Mouse (Mus musculus): ENCODE measurements at regions not wholly inside any gene's neighbourhood (a gene's known extent, or its start where the extent isn't known, plus 50 kb on each side); places are given as distances from the start of the nearest gene placed in this dataset.

DNA sequence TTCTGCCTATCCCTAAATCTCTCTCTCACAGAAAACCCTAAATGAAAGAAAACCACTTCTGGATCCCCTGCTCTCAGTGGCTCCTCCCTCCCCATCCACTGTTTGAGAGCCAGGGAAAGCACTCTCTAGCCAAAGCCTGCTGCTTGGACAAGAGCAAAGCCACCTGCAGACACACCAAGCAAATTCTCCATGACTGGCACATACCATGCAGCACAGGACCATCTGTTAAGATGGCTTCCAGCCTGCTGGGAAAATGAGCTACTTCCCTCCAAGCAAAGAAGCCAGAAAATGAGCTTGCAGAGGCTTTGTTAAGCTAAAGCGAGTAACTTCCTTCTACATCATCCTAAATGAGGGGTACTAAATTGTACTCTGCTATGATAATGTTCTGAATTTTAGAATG is 534.6 kb upstream of the Lmcd1 start:
- Histone ChIP-seq H3K36me3 (replicated peaks) (no peaks in the 10 kb centered on the region), H3K4me3 (no peak overlapping the region), H3K27ac (no peak overlapping the region), H3K9me3 (no peaks in the 10 kb centered on the region), H3K27me3 (ENCODE audit: poor library complexity, severe bottlenecking) (no peaks in the 10 kb centered on the region), H3K4me1 (no peaks in the 10 kb centered on the region)
- no peak for DNase-seq (ENCODE audit: extremely low spot score, low spot score)
- 87% methylated on average over 1 of the region's 1 CpGs for WGBS

DNA sequence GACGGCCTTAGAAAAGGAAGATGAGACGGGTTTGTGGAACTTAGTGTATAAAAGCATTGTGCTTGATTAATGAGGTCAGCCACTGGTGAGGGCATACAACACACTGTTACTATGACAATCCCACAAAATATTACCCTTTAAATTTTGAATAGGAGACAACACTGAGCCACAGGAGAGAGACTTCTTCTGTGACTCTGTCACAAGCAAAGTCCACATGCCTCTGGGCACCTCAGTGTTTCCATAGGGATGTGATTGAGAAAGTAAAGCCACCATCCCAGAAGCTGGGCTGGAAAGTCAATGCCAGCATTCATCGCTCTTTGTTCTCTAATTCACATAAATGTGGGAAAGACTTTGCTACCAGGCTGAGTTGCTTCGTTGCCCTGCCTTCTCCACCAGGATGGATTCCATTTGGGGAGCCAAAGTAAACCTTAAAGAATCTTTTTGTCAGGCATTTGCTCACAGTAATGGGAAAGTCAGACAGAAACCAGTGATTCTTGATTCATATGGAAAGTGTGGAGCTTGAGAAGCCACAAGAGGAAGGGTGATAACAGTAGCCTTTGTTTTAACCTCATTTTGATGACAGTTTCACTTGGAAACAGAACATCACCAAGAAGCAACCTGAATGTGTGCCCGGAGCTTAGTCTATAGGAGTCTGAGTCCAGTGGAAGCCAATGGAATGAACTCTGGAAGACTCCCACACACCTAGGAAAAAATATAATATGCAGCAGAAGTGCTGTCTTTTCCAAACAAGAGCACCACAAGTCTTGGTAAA is 491.7 kb upstream of the Lmcd1 start:
- Histone ChIP-seq H3K9me3 (no peaks in the 10 kb centered on the region), H3K27ac (no peak overlapping the region), H3K27me3 (ENCODE audit: poor library complexity, severe bottlenecking) (no peaks in the 10 kb centered on the region), H3K36me3 (replicated peaks) (no peaks in the 10 kb centered on the region), H3K4me3 (no peak overlapping the region), H3K4me1 (no peaks in the 10 kb centered on the region)
- 90% methylated on average over 5 of the region's 5 CpGs for WGBS
- DNase-seq (ENCODE audit: extremely low spot score, low spot score): no peak

DNA sequence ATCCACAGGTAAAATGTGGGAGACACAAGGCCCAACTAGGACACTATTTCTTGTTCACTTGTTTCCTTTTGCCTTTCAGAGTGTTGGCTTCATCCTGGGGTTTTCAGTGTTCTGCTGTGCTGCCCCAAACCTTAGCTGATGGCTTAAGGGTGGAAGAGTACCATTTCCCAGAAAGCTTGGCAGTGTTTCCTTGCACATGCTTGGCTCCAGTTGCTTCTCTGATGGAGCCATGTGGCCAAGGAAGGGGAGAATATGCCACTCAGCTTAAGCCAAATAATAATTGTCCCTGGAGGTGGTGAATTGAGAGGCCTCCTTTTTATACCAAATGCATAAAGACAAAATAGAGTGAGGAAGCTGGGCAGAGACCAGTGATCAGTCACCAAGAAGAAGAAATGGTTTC is 464.9 kb upstream of the Lmcd1 start:
- no peak overlapping the region for H3K4me3 ChIP-seq
- DNase-seq (ENCODE audit: extremely low spot score, low spot score): no peak
- H3K4me1 ChIP-seq: no peaks in the 10 kb centered on the region
- H3K9me3 ChIP-seq: peaks cover 8% of the 10 kb centered on the region
- no peak overlapping the region for H3K27ac ChIP-seq
- H3K36me3 ChIP-seq (replicated peaks): no peaks in the 10 kb centered on the region
- H3K27me3 ChIP-seq (ENCODE audit: poor library complexity, severe bottlenecking): no peaks in the 10 kb centered on the region

DNA sequence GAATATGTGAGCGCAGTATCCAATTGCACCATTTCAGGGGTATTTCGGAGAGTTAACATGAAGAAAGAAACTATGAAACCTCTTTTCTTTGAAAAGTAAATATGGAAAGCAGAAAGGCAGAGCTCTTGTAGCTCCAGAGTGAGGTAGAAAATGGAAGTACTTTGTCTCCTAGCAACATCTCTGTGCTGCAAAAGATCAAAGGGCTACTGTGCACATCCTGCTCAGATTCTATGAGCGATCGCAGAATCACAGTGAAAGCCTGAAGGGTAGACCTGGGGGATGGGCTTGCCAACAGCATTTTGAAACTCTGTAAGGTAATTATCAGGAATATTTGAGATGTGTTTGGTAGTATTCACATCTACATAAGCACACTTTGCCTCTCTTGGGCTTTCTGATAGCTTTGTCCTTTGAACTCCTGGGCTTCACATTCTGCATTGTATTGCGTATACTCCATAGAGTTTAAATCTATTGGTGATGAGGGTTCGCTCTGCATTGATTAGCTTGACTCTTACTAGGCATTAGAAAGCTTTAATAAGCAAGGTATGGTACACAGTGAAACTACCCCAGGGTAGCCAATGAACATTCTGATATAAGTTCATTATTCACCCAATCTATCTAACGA is 459.5 kb upstream of the Lmcd1 start:
- Histone ChIP-seq H3K27ac (no peak overlapping the region), H3K4me3 (no peak overlapping the region), H3K9me3 (peaks cover 8% of the 10 kb centered on the region), H3K4me1 (no peaks in the 10 kb centered on the region; the same call in 1 of the 2 replicates), H3K36me3 (replicated peaks) (no peaks in the 10 kb centered on the region), H3K27me3 (ENCODE audit: poor library complexity, severe bottlenecking) (no peaks in the 10 kb centered on the region)
- no peak for DNase-seq (ENCODE audit: extremely low spot score, low spot score)
- 86% methylated on average over 7 of the region's 7 CpGs for WGBS

DNA sequence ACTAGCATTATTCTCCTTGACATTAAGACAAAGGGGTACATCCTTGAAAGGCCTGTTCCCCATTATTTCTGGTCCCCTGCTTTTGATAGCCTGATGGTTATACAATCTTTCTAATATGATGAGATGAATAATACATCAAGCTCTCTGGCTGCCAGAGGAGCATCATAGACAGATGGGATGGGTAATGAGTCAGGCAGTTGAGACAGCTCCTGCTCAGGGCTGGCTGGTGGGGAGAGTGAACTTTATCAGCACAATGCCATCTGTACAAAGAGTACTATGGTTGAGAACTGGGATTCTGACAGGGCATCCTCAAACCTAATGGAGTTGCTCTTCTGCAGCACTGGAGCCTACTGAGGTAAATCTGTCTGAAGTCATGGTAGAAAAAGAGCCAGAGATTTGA is 458.4 kb upstream of the Lmcd1 start:
- no peaks in the 10 kb centered on the region for H3K36me3 ChIP-seq (replicated peaks)
- no peaks in the 10 kb centered on the region; the same call in 1 of the 2 replicates for H3K4me1 ChIP-seq
- DNase-seq (ENCODE audit: extremely low spot score, low spot score): no peak
- no peaks in the 10 kb centered on the region for H3K27me3 ChIP-seq (ENCODE audit: poor library complexity, severe bottlenecking)
- H3K9me3 ChIP-seq: peaks cover 8% of the 10 kb centered on the region
- no peak overlapping the region for H3K27ac ChIP-seq
- no peak overlapping the region for H3K4me3 ChIP-seq

DNA sequence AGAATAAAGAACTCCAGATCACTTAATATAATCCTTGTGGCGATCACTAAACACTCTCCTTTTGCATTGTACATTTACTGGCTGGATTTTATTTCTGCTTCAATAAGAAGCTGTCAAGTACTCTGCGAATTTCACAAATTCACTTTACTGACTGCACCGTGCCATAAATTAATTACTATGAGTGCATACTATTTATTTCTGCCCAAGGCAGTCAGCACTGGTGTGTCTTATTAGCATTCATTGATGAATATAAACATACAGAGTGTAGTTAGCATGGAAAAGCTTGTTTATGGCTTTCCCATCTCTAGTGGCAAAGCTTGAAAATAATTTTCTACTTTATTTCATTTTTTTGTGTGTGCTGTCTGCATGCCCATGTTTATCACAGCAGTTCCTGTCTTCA is 453.3 kb upstream of the Lmcd1 start:
- Histone ChIP-seq H3K36me3 (replicated peaks) (no peaks in the 10 kb centered on the region), H3K9me3 (no peaks in the 10 kb centered on the region), H3K27ac (no peak overlapping the region), H3K4me1 (no peaks in the 10 kb centered on the region), H3K4me3 (no peak overlapping the region), H3K27me3 (ENCODE audit: poor library complexity, severe bottlenecking) (no peaks in the 10 kb centered on the region)
- WGBS: 91% methylated on average over 3 of the region's 3 CpGs
- no peak for DNase-seq (ENCODE audit: extremely low spot score, low spot score)

DNA sequence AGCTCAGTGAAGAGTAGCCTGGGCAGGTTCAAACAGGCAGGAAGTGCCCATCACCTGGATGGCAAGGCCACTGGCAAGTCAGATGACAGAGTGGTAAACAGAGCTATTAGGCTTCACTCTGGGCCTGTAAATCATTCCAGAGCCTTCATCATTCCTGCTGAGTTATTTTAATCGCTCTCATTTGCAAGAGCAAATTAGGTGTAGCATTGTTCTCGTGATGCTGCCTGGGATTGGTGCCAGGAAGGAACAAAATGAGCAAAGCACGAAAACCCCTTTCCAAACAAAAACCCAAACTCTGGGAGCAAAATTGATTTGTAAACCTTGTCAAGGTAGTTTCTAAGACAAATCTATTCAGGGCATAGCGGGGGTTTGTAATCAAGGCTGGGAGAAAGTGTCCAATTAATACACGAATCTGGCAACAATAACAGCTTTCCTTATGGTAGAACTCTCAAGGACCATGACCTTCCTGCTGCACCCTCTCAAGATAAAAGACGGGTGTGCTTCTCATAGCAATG is 429.2 kb upstream of the Lmcd1 start:
- no peaks in the 10 kb centered on the region for H3K36me3 ChIP-seq (replicated peaks)
- no peak overlapping the region for H3K27ac ChIP-seq
- no peak overlapping the region for H3K4me3 ChIP-seq
- no peaks in the 10 kb centered on the region for H3K27me3 ChIP-seq (ENCODE audit: poor library complexity, severe bottlenecking)
- H3K9me3 ChIP-seq: no peaks in the 10 kb centered on the region
- 75% methylated on average over 6 of the region's 6 CpGs for WGBS
- no peak for DNase-seq (ENCODE audit: extremely low spot score, low spot score)
- H3K4me1 ChIP-seq: no peaks in the 10 kb centered on the region

DNA sequence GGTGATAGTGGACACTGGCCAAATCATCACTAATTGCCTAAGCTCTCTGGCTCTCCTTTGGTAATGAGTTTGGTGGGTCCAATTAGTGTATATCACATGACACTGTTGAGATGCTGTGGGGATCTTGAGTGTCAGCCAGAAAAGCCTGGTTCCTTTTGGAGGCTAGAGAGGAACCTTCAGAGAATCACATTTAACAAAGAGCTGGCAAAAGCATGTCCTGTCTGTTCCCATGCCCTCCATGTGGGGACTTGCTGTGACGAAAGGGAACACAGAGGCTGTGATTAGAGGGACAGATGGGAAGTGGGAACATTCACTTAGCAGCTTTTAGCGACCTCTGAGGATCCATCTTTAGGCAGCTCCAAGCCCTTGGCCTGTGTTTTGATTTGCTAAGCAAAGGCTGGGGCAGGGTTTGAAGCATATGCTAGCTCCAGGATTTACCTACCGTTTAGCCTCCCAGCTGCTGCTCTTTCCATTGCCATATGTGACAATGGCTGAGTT is 407.4 kb upstream of the Lmcd1 start:
- H3K27me3 ChIP-seq (ENCODE audit: poor library complexity, severe bottlenecking): no peaks in the 10 kb centered on the region
- H3K36me3 ChIP-seq (replicated peaks): no peaks in the 10 kb centered on the region
- no peak for DNase-seq (ENCODE audit: extremely low spot score, low spot score)
- H3K4me1 ChIP-seq: no peaks in the 10 kb centered on the region
- 78% methylated on average over 3 of the region's 3 CpGs for WGBS
- H3K4me3 ChIP-seq: no peak overlapping the region
- H3K9me3 ChIP-seq: no peaks in the 10 kb centered on the region
- no peak overlapping the region for H3K27ac ChIP-seq

DNA sequence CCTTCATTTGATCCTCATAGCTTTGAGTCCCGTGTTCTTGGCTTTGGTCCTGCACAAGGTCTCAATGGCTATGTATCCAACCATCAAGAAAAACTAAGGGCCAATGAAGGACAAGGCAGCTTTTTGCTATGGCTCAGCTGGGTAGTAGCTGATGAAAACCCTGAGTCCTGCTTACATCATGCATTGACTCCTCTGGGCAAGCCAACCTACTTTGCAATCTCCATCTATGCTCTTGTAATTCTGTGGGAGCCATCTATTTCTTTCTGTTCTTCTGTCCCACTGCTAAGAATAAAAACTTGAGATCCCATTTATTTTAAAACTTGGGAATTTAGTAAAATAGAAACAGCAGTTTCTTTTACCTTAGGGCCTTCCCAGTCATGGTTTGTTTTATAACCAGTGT is 391.0 kb upstream of the Lmcd1 start:
- Histone ChIP-seq H3K27ac (no peak overlapping the region), H3K36me3 (replicated peaks) (no peaks in the 10 kb centered on the region), H3K4me1 (no peaks in the 10 kb centered on the region), H3K9me3 (no peaks in the 10 kb centered on the region), H3K4me3 (no peak overlapping the region), H3K27me3 (ENCODE audit: poor library complexity, severe bottlenecking) (no peaks in the 10 kb centered on the region)
- WGBS: 83% methylated on average over 1 of the region's 1 CpGs
- no peak for DNase-seq (ENCODE audit: extremely low spot score, low spot score)

DNA sequence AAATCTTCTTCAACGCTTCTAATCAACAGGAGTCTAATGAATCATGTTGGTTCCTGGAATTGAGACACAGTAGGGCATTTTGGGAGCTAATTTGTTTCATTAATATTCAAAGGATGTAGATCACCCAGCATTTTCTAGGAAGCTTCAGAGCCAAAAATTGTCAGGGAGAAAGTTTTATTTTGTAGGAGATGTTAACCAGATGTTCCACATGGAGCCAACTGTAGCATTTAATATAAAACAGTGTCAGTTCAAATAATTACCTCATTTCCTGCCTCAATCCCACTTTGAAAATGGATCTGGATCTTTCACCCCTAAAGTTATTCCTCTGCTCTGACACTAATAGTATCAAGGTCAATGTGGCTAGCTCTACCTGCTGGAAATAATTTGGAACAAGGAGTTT is 389.6 kb upstream of the Lmcd1 start:
- Histone ChIP-seq H3K27me3 (ENCODE audit: poor library complexity, severe bottlenecking) (no peaks in the 10 kb centered on the region), H3K27ac (no peak overlapping the region), H3K9me3 (no peaks in the 10 kb centered on the region), H3K4me3 (no peak overlapping the region), H3K4me1 (no peaks in the 10 kb centered on the region), H3K36me3 (replicated peaks) (no peaks in the 10 kb centered on the region)
- 81% methylated on average over 1 of the region's 1 CpGs for WGBS
- DNase-seq (ENCODE audit: extremely low spot score, low spot score): no peak

DNA sequence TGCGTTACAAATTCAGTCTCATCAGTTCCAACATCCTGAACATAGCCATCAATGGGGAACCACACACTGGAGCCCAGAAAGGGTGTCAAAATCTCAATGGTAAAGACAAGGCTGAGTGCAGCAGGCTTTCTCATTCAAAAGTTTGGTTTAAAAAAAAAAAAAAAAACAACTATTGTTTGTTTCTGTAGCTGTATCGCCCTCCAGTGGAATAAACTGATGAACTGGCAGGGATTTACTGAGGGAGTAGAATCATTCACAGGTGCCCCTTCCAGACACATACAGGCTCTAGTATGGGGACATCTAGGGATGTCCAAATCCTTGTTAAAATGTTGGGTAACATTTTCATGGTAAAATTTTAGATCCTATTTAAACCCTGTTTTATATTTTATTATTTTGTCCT is 361.6 kb upstream of the Lmcd1 start:
- DNase-seq (ENCODE audit: extremely low spot score, low spot score): no peak
- H3K4me3 ChIP-seq: no peak overlapping the region
- no peak overlapping the region for H3K27ac ChIP-seq
- WGBS: 72% methylated on average over 2 of the region's 2 CpGs
- H3K9me3 ChIP-seq: no peaks in the 10 kb centered on the region
- no peaks in the 10 kb centered on the region for H3K36me3 ChIP-seq (replicated peaks)
- H3K27me3 ChIP-seq (ENCODE audit: poor library complexity, severe bottlenecking): no peaks in the 10 kb centered on the region
- no peaks in the 10 kb centered on the region for H3K4me1 ChIP-seq

DNA sequence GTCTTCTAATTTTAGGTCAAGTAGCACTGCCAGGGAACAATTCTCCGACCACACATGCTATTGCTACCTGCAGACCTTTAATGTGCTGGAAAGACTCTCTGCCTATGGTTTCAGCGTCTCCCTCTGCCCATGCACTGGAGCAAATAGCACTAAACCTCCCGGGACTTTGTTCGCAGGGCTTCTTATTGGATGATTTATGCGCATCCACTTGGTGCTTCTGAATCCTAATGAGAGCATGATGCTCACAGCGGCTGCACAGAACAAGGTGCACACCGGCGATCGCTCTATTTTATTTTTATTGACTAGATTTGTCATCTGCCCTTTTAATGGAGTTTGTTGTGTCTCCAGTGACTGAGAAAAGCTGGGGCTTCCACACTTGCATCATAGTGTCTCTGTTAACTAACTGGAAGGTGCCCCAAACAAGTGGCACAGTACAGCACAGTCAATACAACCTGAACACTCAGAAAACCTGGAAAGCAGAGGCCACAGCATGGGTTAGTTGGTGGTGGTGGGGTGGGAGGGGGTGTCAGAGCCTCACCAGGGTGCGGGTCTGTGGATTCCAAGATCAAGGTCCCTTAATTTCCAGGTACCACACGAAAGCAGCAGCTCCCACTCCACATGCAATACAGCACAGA is 359.7 kb upstream of the Lmcd1 start:
- no peak overlapping the region for H3K4me3 ChIP-seq
- H3K4me1 ChIP-seq: no peaks in the 10 kb centered on the region
- no peak for DNase-seq (ENCODE audit: extremely low spot score, low spot score)
- 93% methylated on average over 11 of the region's 11 CpGs for WGBS
- no peaks in the 10 kb centered on the region for H3K36me3 ChIP-seq (replicated peaks)
- no peaks in the 10 kb centered on the region for H3K9me3 ChIP-seq
- H3K27me3 ChIP-seq (ENCODE audit: poor library complexity, severe bottlenecking): no peaks in the 10 kb centered on the region
- no peak overlapping the region for H3K27ac ChIP-seq

DNA sequence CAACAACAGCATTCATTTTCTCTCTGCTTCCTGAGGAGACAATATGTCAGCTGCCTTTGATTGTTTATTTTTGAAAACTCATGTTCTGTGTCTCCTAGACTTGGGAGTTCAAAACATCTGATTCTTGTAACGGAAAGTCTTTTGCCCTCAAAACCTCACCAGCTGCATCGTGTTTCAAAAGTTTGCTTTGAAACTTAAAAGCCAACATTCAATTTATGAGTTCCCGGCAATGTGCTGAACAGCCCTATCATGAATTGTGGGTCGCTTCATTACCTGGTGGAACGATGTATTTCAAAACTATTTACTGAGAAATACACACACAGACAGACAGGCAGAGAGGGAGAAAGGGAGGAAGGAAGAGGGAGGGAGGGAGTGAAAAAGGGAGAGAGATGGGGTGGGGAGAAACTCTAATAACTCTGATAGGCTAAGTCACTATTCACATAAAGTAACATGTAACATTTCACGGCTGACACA is 356.3 kb upstream of the Lmcd1 start:
- 85% methylated on average over 6 of the region's 6 CpGs for WGBS
- no peak for DNase-seq (ENCODE audit: extremely low spot score, low spot score)
- no peaks in the 10 kb centered on the region for H3K9me3 ChIP-seq

More for the DNA sequence above, 356.3 kb upstream of the Lmcd1 start:
- H3K4me1 ChIP-seq: no peaks in the 10 kb centered on the region
- H3K27me3 ChIP-seq (ENCODE audit: poor library complexity, severe bottlenecking): no peaks in the 10 kb centered on the region
- no peak overlapping the region for H3K4me3 ChIP-seq
- H3K36me3 ChIP-seq (replicated peaks): no peaks in the 10 kb centered on the region
- H3K27ac ChIP-seq: no peak overlapping the region
